Mouse (Mus musculus) granulocyte monocyte progenitor cell, adult 5-6 weeks (primary cell): ENCODE results near the gene Pkig. TPM values are rescaled to one million over a fixed set of nuclear protein-coding genes. Genes with fewer than 3 reads are reported as not detected.
"Not testable (repeated sequence)": the region's sequence is repeated elsewhere in the genome, so short reads cannot be mapped to it uniquely, and the experiment has no call there.

Source experiments
- ATAC-seq: replicated peaks from 2 replicates; pipeline ENCODE4 v1.8.0; 2016; ENCODE audit warnings: mild to moderate bottlenecking, moderate TSS enrichment, inconsistent platforms; ENCODE audit not compliant: poor library complexity, severe bottlenecking
- total RNA-seq, 2 experiments: library from RNA; stranded (forward) in 1 of 2; stranded (reverse) in 1 of 2; fragments of 200-712, 200-1000 nt in 1 of 2; fragments of >200 nt in 1 of 2; fragmentation: Nextera tagmentation in 1 of 2; gene quantifications; 2 replicates each; pipeline ENCODE4 v1.2.3; 2014 to 2017

Gene Pkig
- total RNA-seq (2014; fragmentation: Nextera tagmentation) = 89.1 and 89.4 TPM in 2 replicates
- 52.2 and 65.1 TPM in 2 replicates for total RNA-seq (2017)

DNA sequence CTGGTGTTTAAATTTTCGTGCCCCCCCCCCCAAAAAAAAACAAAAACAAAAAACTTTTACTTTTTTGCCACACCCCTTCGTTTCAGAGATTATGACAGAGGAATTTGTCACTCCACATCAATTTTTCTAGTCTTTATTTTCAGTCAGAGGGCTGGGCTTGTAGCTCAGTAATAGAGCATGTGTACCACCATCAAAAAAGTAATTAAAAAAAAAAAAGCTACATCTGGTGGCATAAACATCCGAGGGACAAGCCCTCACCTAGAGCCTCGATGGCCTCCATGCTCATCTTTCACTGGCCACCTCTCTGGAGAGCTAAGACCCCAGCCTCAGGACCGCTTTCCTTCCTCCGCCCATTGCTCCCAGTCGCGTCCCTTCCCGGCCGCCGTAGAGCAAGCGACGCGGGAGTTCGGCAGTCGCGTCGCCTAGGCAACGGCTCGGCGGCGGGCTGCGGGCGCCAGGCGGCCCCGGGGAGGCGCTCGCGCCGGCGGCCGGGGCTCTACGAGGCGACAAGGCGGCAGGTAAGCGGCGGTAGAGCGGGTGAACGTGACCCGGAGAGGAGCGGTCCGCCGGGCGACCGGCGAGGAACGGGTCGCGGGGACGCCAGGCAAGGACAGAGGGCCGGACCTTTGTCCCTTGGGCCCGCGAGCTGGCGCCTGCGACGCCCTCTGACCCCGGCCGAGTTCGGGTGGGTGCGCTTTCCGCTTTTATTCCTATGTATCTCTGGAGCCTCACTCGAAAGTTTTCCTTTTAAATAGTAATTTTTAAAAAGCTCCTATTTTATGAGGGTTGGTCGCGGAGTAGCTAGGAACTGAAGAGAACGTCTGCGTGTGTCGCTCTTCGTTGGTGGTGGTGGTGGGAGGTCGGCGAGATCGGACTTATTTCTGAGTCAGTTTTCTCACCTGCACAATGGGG is at the start of gene Pkig:
Gene Pkig, plus strand, starts transcription at position 412 of the 912 bp plus-strand sequence.
- peak; percentile 81 for ATAC-seq

DNA sequence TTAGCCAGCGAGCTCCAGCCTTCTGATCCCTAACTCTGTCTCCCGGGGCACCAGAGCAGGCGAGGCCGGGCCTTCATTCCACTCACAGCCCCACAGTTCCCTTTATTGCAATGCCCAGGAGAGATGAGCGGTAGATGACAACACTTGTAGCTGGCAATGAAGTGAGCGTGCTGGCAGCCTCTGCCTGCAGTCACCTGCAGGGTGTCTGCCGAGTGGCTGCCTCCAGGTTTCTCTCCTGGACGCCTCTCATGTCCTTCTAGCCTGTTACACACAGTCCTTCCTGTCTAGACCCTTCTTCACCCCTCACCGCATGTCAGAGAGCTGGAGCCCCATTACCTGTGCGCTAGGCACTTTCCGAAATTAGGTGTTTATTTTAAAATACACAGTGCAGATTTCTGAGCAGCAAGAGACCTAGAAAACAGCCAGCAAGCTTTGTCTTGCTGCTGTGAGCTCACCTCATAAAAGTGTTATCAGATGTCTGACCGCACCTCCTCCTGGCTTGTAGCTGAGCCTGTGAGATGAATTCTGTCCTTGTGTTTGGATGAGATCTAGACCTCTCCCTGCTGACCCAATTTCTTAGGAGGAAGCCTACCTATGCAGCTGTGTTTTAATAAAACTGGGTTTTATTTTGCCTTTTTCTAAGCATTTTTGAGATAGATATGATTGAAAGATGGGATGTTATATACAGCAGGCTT is 48.8 kb upstream of the Pkig start:
- no peak for ATAC-seq

GRCm38 (mm10) chr2:163611176-163611575 is 47.0 kb upstream of the Pkig start:
- no peak for ATAC-seq

DNA sequence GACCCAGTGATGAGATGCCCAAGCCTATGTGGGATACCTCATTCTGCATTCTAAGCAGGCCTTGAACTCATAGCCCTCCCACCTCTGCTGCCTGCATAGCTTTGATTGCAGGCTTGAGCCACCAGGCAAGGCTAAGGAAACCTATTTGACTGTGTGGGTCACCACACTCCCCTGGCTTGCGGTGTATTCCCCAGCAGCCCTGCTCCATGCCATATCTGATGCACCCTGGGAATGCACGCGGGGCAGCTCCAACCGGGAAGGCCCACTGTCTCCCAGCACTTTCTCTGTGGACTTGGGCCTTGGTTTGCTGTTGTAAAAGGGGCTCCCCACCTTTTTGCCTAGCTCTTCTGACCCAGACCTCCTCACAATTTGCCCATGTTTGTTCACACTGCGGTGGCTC is 45.0 kb upstream of the Pkig start:
- ATAC-seq = no peak

- no peak for ATAC-seq
These were observed 44.2 kb upstream of the Pkig start for GRCm38 (mm10) chr2:163613990-163614389.

DNA sequence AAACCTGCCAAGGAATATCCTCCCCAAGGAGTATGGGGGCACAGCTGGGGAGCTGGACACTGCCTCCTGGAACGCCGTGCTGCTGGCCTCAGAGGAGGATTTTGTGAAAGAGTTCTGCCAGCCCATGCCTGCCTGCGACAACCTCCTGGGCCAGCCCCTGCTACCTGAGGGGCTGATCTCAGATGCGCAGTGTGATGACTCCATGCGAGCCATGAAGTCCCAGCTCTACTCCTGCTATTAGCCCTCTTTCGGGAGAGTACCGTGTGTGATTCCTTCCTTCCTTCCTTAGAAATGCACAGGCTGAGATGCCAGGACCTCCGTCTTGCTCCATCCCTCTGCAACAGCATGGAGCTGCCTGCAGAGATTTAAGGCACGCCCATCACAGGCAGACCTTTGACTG is 42.8 kb upstream of the Pkig start:
- ATAC-seq = no peak; the same call in 1 of the 2 replicates

- ATAC-seq = no peak
These were observed 42.1 kb upstream of the Pkig start for GRCm38 (mm10) chr2:163615906-163616651.

DNA sequence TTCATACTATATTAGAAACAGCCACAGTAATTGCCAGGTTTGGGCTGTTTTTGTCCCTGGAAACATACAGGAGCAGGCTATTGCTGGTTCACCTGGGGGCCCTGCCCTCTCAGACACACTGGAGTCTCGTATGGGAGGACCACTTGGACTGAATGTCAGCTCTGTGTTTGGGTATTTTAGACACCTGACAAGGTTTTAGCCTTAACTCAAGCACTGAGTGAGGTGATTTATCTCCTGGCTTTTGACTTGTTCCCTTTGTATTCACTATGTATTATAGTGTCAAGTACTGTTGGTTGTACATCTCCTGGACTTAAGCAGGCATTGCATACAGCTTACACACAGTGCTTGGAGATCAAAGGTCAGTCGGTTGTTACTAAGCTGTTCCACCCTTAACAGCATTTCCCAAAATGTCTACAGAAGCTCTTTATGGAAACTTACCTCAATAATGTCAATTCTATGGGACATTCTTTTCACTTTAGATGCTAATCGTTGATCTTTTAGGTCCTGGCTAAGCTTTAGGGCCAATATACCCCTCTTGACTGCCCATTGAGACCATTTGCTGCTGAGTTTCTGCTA is 41.4 kb upstream of the Pkig start:
- no peak for ATAC-seq

DNA sequence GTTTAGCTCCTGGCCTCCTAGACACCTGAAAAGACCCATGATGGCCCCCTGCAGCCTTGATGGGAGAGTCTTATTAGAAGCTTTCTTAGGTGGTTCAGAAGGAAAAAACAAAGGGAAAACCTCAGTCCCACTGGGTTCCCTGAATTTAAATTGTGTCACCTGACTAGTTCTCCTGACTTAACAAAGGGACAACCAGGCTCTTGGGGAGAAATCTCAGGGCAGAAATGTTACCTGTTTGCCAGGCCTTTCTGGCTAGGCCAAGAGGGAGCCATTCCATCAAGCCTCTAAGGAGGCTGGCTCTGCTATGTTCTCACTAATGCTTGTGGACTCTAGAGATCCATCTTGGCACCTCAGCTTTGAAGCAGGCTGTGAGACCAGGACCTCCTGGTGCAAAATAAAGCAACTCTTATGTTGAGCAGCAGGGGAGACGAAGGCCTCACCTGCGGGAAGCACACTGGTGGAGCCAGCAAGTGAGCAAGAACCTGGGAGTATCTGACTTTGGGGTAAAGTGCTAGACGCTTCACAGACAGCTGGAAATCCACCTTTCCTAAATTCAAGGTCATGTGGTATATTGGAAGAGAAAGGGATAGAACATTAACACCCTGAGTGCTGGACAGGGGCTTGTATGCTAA is 40.8 kb upstream of the Pkig start:
- no peak for ATAC-seq

DNA sequence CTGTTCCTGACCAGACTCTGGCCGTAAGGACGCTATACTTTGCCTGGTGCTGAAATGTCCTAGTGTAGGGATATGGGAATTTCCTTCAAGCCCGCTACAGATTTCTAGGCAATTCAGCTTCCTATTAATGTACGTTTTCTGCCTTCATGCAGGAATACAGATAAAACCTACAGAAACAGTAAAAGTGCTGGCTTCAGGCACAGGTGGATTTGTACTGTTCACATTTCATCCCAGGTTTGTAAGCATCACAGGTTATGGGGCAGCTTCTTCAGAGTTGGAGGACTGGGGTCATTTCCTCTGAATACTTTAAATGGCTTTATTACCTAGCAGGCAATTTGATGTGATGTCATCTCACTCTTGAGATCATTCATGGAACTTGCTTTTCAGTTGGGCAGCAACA is 40.3 kb upstream of the Pkig start:
- no peak for ATAC-seq

GRCm38 (mm10) chr2:163620451-163620850 is 37.7 kb upstream of the Pkig start:
- ATAC-seq = peak; percentile 62

DNA sequence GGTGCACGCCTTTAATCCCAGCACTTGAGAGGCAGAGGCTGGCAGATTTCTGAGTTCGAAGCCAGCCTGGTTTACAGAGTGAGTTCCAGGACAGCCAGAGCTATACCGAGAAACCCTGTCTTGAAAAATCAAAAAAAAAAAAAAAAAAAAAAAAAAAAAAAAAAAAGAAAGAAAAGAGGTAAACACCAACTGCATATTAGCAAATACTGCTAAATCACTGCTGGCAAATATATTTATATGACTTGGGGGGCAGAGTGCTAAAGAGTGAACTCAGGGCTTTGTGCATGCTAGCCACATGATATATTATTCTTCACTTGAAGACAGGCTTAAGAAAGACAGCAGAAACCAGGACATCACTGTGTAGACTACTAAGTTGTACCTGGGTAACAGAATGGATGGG is 36.8 kb upstream of the Pkig start:
- ATAC-seq = not testable (repeated sequence)

GRCm38 (mm10) chr2:163631223-163631622 is 27.0 kb upstream of the Pkig start:
- no peak for ATAC-seq

DNA sequence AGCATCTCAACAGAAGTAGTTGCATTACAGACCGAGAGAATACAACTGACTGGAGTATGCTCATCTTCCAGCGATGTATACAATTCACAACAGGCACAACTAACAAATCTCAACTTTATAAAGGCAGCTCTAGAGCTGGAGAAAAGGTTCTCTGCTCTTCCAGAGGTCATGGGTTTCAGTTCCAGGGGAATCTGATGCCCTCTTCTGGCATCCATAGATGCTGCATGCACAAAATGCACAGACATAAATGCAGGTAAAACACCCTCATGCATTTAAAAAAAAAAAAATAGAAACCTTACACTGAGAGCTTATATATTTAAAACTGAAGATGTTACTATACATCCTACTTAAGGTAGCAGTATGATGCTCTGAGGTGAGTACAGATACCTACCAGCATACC is 26.5 kb upstream of the Pkig start:
- ATAC-seq = no peak

GRCm38 (mm10) chr2:163634211-163634610 is 24.0 kb upstream of the Pkig start:
- ATAC-seq = no peak

DNA sequence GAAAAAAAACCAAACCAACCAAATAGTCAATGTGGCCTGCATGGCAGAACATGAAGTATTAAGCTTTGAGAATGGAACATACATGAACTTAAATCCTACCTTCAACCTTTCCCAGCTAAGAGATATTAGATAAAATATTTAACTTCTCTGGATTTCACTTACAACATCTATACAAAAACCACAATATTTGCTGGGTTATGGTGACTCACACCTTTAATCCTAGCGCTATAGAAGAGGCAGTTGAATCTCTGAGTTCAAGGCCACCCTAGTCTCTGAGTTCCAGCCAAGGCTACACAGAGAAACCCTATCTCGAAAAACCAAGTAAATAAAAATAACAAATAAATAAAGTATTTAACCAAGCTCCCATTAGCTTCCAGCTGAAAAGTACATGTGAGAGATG is 22.1 kb upstream of the Pkig start:
- no peak for ATAC-seq

- no peak for ATAC-seq
These were observed 20.4 kb upstream of the Pkig start for GRCm38 (mm10) chr2:163637655-163638266.

DNA sequence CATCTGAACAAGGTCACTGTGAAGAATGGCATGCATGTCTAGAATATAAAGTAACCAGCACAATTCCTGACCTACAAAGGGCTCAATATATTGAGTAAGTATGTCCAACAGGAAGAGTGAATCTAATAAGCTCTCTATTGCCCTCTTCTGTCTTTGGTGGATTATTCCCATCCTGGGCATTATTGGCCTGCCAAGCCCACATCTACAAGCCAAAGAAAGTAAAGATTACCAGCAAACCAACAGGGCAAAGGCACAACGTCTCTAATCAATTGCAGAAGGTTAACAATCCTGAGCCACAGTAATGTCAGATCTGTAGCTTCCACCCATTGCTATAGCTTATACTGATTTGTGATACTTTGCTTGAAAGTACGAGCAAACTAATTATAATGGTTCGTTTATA is 17.7 kb upstream of the Pkig start:
- no peak for ATAC-seq

DNA sequence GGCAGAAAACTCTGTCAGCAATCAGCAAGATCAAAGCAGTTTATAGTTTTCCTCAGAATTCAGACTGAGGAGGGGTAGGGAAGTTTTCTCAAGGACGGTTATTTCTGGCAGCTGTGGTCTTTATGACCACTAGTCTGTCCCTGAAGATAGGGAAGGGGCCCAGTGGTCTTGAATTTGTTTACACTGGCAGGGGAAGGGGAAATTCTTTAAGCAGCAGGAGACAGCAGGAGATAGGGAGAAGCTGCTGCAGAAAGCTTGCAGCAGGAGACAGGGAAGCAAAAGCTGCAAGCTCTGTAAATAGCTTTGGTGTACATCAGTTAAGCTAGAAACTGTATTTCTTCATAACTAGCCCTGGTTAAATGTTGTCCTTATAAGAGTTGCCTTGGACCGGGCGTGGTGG is 16.5 kb upstream of the Pkig start:
- no peak for ATAC-seq
